Mouse (Mus musculus) MEL (cell line): Measurements from ENCODE around the gene Lrp6.

Experiments used
- CTCF ChIP-seq, 3 experiments: IDR thresholded peaks in 2 of 3; conservative IDR thresholded peaks in 1 of 3; 2 replicates each; pipeline ENCODE4 v1.5.1; 2011 to 2012; ENCODE audit warnings: low read length in 3 of 3, low read depth in 2 of 3, mild to moderate bottlenecking in 2 of 3, improper control_type of control experiment in 1 of 3, inconsistent platforms in 1 of 3, mixed read lengths in 1 of 3, moderate library complexity in 1 of 3; ENCODE audit not compliant: control insufficient read depth in 1 of 3, insufficient read depth in 1 of 3, poor library complexity in 1 of 3, severe bottlenecking in 1 of 3
- EP300 ChIP-seq, 2 experiments: IDR thresholded peaks; 2 replicates each; pipeline ENCODE4 v1.6.1; 2011; ENCODE audit warnings: improper control_type of control experiment in 2 of 2, low read length in 2 of 2, low read depth in 1 of 2, mild to moderate bottlenecking in 1 of 2
- MAZ ChIP-seq: IDR thresholded peaks from 2 replicates; pipeline ENCODE4 v1.6.1; 2012; ENCODE audit warnings: low read depth, mild to moderate bottlenecking, inconsistent platforms, low read length, improper control_type of control experiment
- POLR2A ChIP-seq, 2 experiments: IDR thresholded peaks; 2 replicates each; pipeline ENCODE4 v1.6.1; 2011 to 2012; ENCODE audit warnings: low read length in 2 of 2, mild to moderate bottlenecking in 2 of 2, control low read depth in 1 of 2, improper control_type of control experiment in 1 of 2, low read depth in 1 of 2, moderate library complexity in 1 of 2; ENCODE audit not compliant: control insufficient read depth in 1 of 2, insufficient read depth in 1 of 2, poor library complexity in 1 of 2
- TCF12 ChIP-seq: IDR thresholded peaks from 2 replicates; pipeline ENCODE4 v1.6.1; 2014; ENCODE audit warnings: low read depth, mild to moderate bottlenecking, inconsistent platforms, low read length, improper control_type of control experiment, moderate library complexity
- ZC3H11A ChIP-seq: IDR thresholded peaks from 2 replicates; pipeline ENCODE4 v1.6.1; 2012; ENCODE audit warnings: low read depth, mild to moderate bottlenecking, inconsistent platforms, low read length, improper control_type of control experiment

DNA sequence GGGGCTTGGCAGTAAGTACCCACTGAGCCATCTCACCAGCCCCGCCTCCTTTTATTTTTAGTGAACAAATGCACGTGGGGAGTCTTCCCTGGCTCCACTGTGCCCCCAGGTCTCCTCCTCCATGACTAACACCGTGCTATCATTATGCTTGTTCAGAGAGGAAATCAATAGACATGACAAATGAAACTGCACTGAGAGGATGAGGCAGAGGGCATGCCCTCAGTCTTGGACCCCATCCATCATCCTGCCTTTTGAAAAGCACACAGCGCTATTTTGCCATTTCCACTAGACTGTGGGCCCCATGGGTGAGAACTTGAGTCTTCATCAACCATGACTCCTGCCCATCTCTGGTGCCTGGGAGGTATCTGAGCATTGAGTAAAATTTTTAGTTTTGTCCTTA, 135.2 kb downstream of the Lrp6 start:
- no peak for TF ChIP-seq POLR2A (IDR thresholded peaks at IDR 0.05; ENCODE audit: control insufficient read depth in 1 of 2, insufficient read depth in 1 of 2, low read depth in 1 of 2, low read length in 2 of 2, poor library complexity in 1 of 2)
- no peak for TF ChIP-seq EP300 (IDR thresholded peaks at IDR 0.05; ENCODE audit: low read depth in 1 of 2, low read length in 2 of 2)
- TF ChIP-seq MAZ: no peak
- no peak for TF ChIP-seq ZC3H11A
- TF ChIP-seq TCF12: no peak
- no peak for TF ChIP-seq CTCF (IDR thresholded peaks at IDR 0.05 in 2 of 3, conservative IDR thresholded peaks at IDR 0.05 in 1 of 3; ENCODE audit: control insufficient read depth in 1 of 3, insufficient read depth in 1 of 3, low read depth in 2 of 3, low read length in 3 of 3, poor library complexity in 1 of 3, severe bottlenecking in 1 of 3)
